Mouse (Mus musculus): Measurements from ENCODE around the gene Luzp1. TPM values are rescaled to one million over a fixed set of nuclear protein-coding genes. Genes with fewer than 3 reads are reported as not detected.

Gene Luzp1
- polyA plus RNA-seq (2014; fragmentation: Illumina TruSeq; extraction: RNeasy Lipid Tissue Mini Kit (QIAGEN cat#74804); ENCODE audit: low read depth, low replicate concordance): 7.8 TPM

GRCm38 (mm10) chr4:136469371-136469903 lies at the start of gene Luzp1:
Gene Luzp1 (plus strand): TSS chr4:136469761.

GRCm38 (mm10) chr4:136423224-136423623 lies 46.3 kb upstream of the Luzp1 start, which contains the start of gene Htr1d:
Gene Htr1d (plus strand): TSS chr4:136423524.

GRCm38 (mm10) chr4:136462086-136462838 lies 7.3 kb upstream of the Luzp1 start, which contains the start of gene 6030445D17Rik:
Gene 6030445D17Rik (plus strand): TSS chr4:136462250.

GRCm38 (mm10) chr4:136602568-136602967 lies 133.0 kb downstream of the Luzp1 start, which contains the start of gene Kdm1a:
Gene Kdm1a (minus strand): TSS chr4:136602723.

Other genes with a start within 250 kb of the Luzp1 start
- 32.7 TPM for gene Tcea3, start 222.0 kb upstream of the Luzp1 start, polyA plus RNA-seq (2014; fragmentation: Illumina TruSeq; extraction: RNeasy Lipid Tissue Mini Kit (QIAGEN cat#74804); ENCODE audit: low read depth, low replicate concordance)
- 2.1 TPM for gene Zfp46, start 185.1 kb upstream of the Luzp1 start, polyA plus RNA-seq (2014; fragmentation: Illumina TruSeq; extraction: RNeasy Lipid Tissue Mini Kit (QIAGEN cat#74804); ENCODE audit: low read depth, low replicate concordance)
- 44.7 TPM for gene Hnrnpr, start 158.8 kb upstream of the Luzp1 start, polyA plus RNA-seq (2014; fragmentation: Illumina TruSeq; extraction: RNeasy Lipid Tissue Mini Kit (QIAGEN cat#74804); ENCODE audit: low read depth, low replicate concordance)
- not detected for gene Htr1d, start 46.2 kb upstream of the Luzp1 start, polyA plus RNA-seq (2014; fragmentation: Illumina TruSeq; extraction: RNeasy Lipid Tissue Mini Kit (QIAGEN cat#74804); ENCODE audit: low read depth, low replicate concordance)
- gene 6030445D17Rik, start 7.5 kb upstream of the Luzp1 start, polyA plus RNA-seq (2014; fragmentation: Illumina TruSeq; extraction: RNeasy Lipid Tissue Mini Kit (QIAGEN cat#74804); ENCODE audit: low read depth, low replicate concordance): not detected
- 19.8 TPM for gene Kdm1a, start 133.0 kb downstream of the Luzp1 start, polyA plus RNA-seq (2014; fragmentation: Illumina TruSeq; extraction: RNeasy Lipid Tissue Mini Kit (QIAGEN cat#74804); ENCODE audit: low read depth, low replicate concordance)
- gene Tex46, start 140.7 kb downstream of the Luzp1 start, polyA plus RNA-seq (2014; fragmentation: Illumina TruSeq; extraction: RNeasy Lipid Tissue Mini Kit (QIAGEN cat#74804); ENCODE audit: low read depth, low replicate concordance): not detected
- not detected for gene Lactbl1, start 152.9 kb downstream of the Luzp1 start, polyA plus RNA-seq (2014; fragmentation: Illumina TruSeq; extraction: RNeasy Lipid Tissue Mini Kit (QIAGEN cat#74804); ENCODE audit: low read depth, low replicate concordance)